In the genomic region with DNA sequence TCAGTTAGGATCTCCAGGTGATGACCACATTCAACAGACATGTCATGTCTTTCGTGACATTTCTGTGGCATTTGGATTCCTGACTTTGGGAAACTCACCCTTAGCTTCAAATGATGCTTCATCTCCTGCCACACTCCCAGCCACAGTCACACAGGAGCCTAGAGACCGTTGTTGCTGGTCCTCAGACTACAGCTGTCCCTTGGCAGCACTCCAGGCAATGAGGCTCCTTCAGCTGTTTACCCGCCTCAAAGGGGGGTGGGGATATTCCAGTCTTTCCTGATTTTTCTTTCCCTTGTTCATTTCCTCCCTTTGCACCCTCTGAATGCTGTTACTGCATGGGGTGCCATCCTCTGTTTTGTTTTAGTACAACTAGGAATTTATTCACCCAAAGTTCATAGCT, we compare ENCODE assay signal across 8 mouse cellular contexts.
DNase-seq lines count a peak whose midpoint lies in the region; ATAC-seq and TF ChIP-seq lines count a peak whose summit lies in the region.

No protein-coding gene starts in this region.

- H3K27ac ChIP-seq in forebrain, embryonic 13.5 days = peak overlapping the region; percentile 31
- no peak overlapping the region for H3K27ac ChIP-seq in forebrain, embryonic 10.5 days
- H3K27ac ChIP-seq in forebrain, postnatal 0 days (ENCODE audit: low read depth, low read length) = no peak overlapping the region
- H3K27ac ChIP-seq in left cerebral cortex, adult 2 months = no peak overlapping the region

- intact Hi-C loops in left cerebral cortex, adult 2 months (cut with DNase I) = loop anchor here (10.0 kb wide), 1 partner anchor 178 kb away; no protein-coding TSS in a partner anchor

- H3K4me1 ChIP-seq in forebrain, embryonic 13.5 days = peaks cover 30% of the 10 kb centered on the region
- peaks cover 51% of the 10 kb centered on the region for H3K4me1 ChIP-seq in forebrain, embryonic 10.5 days
- peaks cover 4% of the 10 kb centered on the region; the same call in 1 of the 2 replicates for H3K4me1 ChIP-seq in forebrain, postnatal 0 days (ENCODE audit: insufficient read depth)

- TF ChIP-seq CTCF in forebrain, postnatal 0 days (IDR thresholded peaks at IDR 0.05; ENCODE audit: low read depth) = no peak
- TF ChIP-seq CTCF in left cerebral cortex, adult 2 months (IDR thresholded peaks at IDR 0.05) = no peak

- H3K9ac ChIP-seq in forebrain, embryonic 13.5 days = no peak overlapping the region
- H3K9ac ChIP-seq in forebrain, postnatal 0 days = no peak overlapping the region

- no peaks in the 10 kb centered on the region for H3K9me3 ChIP-seq in forebrain, embryonic 13.5 days (replicated peaks)
- H3K9me3 ChIP-seq in forebrain, embryonic 10.5 days = no peaks in the 10 kb centered on the region
- H3K9me3 ChIP-seq in forebrain, postnatal 0 days (ENCODE audit: low read length) = no peaks in the 10 kb centered on the region

- DNase-seq in forebrain, embryonic 10.5 days (ENCODE audit: extremely low spot score, low spot score) = no peak
- DNase-seq in MN1 (ENCODE audit: low spot score) = peak; percentile 77
- DNase-seq in forebrain, postnatal 0 days = peak; percentile 39
- DNase-seq in heart, postnatal 4 days = peak; percentile 82
- peak; percentile 83 for DNase-seq in lung, postnatal 10 days
- no peak for DNase-seq in thymus, adult 18-20 months
- DNase-seq in left cerebral cortex, adult 2 months (ENCODE audit: extremely low spot score in 1 of 2, low spot score in 2 of 2) = no peak

- 39% methylated on average over 3 of the region's 3 CpGs for WGBS in forebrain, embryonic 13.5 days
- 72% methylated on average over 3 of the region's 3 CpGs for WGBS in forebrain, embryonic 10.5 days
- 29% methylated on average over 3 of the region's 3 CpGs for WGBS in forebrain, postnatal 0 days

- H3K36me3 ChIP-seq in forebrain, embryonic 13.5 days (ENCODE audit: poor library complexity, severe bottlenecking) = no peaks in the 10 kb centered on the region
- no peaks in the 10 kb centered on the region for H3K36me3 ChIP-seq in forebrain, embryonic 10.5 days (replicated peaks)
- H3K36me3 ChIP-seq in forebrain, postnatal 0 days (ENCODE audit: insufficient read depth) = no peaks in the 10 kb centered on the region

- H3K4me3 ChIP-seq in forebrain, embryonic 13.5 days = no peak overlapping the region
- H3K4me3 ChIP-seq in forebrain, embryonic 10.5 days = no peak overlapping the region
- H3K4me3 ChIP-seq in forebrain, postnatal 0 days (ENCODE audit: low read depth, low read length) = no peak overlapping the region
- H3K4me3 ChIP-seq in left cerebral cortex, adult 2 months = no peak overlapping the region

- no peak overlapping the region for H3K4me2 ChIP-seq in forebrain, embryonic 13.5 days
- H3K4me2 ChIP-seq in forebrain, postnatal 0 days (ENCODE audit: low read depth) = no peak overlapping the region

- H3K27me3 ChIP-seq in forebrain, embryonic 13.5 days = no peaks in the 10 kb centered on the region
- H3K27me3 ChIP-seq in forebrain, embryonic 10.5 days (ENCODE audit: poor library complexity, severe bottlenecking) = no peaks in the 10 kb centered on the region
- no peaks in the 10 kb centered on the region for H3K27me3 ChIP-seq in forebrain, postnatal 0 days (ENCODE audit: insufficient read depth, low read length)

- ATAC-seq in forebrain, embryonic 13.5 days = no peak
- no peak for ATAC-seq in forebrain, postnatal 0 days

Comparison
In these comparisons a context has a peak if more than half of its experiments do, and no peak if none do; other contexts are left out.
1. DNase-seq: peak in MN1 (single experiment), forebrain, postnatal 0 days (single experiment), heart, postnatal 4 days (single experiment) and lung, postnatal 10 days (single experiment); none in forebrain, embryonic 10.5 days (single experiment), thymus, adult 18-20 months (0 of 2) and left cerebral cortex, adult 2 months (0 of 2).